Mouse (Mus musculus) kidney, adult 2 months (tissue): ENCODE data around the gene Dnah2. TPM values are rescaled to one million over a fixed set of nuclear protein-coding genes. Genes with fewer than 3 reads are reported as not detected.
"Not testable (repeated sequence)": the region's sequence is repeated elsewhere in the genome, so short reads cannot be mapped to it uniquely, and the experiment has no call there.

Experiments
- DNase-seq: peaks from one replicate; pipeline ENCODE4 v3.0.0; 2021
- H3K27ac ChIP-seq: fragments of 200-500 bp; 2 replicates; pipeline ENCODE4 v1.5.1; 2012; ENCODE audit warnings: low read depth, low read length, control low read depth, inconsistent platforms; ENCODE audit not compliant: insufficient read depth
- H3K27me3 ChIP-seq: fragments of 200-500 bp; replicated peaks from 2 replicates; pipeline ENCODE4 v1.6.1; 2012; ENCODE audit warnings: mild to moderate bottlenecking, moderate library complexity, low read length, inconsistent platforms; ENCODE audit not compliant: control insufficient read depth, insufficient read depth
- H3K36me3 ChIP-seq: fragments of 200-500 bp; 2 replicates; pipeline ENCODE4 v1.6.1; 2012; ENCODE audit warnings: mild to moderate bottlenecking, moderate library complexity, low read length, inconsistent platforms; ENCODE audit not compliant: control insufficient read depth, insufficient read depth
- H3K4me1 ChIP-seq: fragments of 200-500 bp; 2 replicates; pipeline ENCODE4 v1.6.1; 2011; ENCODE audit warnings: low read length; ENCODE audit not compliant: control insufficient read depth, insufficient read depth
- H3K4me3 ChIP-seq: fragments of 200-500 bp; 2 replicates; pipeline ENCODE4 v1.5.1; 2011; ENCODE audit warnings: mild to moderate bottlenecking, low read depth, low read length, control low read depth; ENCODE audit not compliant: insufficient read depth
- CTCF ChIP-seq: fragments of 200-500 bp; conservative IDR thresholded peaks from 2 replicates; pipeline ENCODE4 v1.5.1; 2011; ENCODE audit warnings: low read depth, mild to moderate bottlenecking, control low read depth, low read length, moderate library complexity, mixed read lengths; ENCODE audit not compliant: insufficient read depth, insufficient read length
- POLR2A ChIP-seq: fragments of 200-500 bp; IDR thresholded peaks from one replicate; pipeline ENCODE4 v1.6.1; 2011; ENCODE audit warnings: low read depth, low read length, control low read depth
- WGBS: fragments of 180-500 bp; shearing (Covaris S2); methylation state at CpG from one replicate; pipeline ENCODE4 v1.1.7; 2018; 5-methylcytosine and 5-hydroxymethylcytosine counted together
- polyA plus RNA-seq: library from polyadenylated mRNA; depleted of rRNA; stranded (reverse); fragments of >200 nt; gene quantifications from 2 replicates; pipeline ENCODE4 v1.2.3, GENCODE M21; 2012

Dnah2 gene
- polyA plus RNA-seq, 1 experiment: 0.50 TPM

DNA sequence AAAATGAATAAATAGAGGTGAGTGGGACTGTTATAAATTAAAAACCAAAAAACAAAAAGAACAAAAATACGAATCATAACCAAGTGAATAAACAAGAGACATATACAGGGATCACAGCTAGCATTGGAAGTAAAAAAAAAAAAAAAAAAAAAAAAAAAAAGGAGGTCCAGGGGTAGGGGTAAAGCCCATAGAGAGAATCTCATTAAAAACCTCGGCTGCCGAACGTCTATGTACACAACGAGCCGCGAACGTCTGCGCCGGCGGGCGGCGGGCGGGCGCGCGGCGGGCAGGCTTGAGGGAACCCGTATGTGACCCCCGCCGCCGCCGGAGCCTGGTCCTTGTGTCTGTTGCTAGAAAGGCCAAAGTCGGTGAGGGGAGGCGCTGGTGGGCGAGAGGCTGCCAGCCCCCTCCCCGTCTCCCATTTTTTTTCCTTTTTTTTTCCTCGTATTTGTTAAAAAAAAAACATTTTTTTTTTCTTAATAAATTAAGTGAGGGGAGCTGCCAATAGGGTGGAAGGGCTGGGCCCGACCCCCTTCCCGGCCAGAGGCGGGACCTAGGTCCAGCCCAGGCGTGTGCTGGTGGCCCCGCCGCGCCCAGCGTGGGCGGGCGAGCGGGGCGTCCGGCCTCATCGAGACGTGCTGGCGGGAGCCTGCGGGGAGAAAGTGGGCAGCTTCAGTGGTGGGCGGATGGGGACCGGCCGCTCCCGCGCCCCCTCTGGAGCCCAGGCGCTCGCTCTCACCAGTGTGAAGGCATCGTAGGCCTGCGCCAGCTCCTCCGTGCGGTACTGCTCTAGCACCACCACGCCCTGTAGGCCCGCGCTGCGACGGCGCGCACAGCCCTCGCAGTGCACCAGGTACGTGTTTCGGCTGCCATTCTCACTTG lies 149.5 kb downstream of the Dnah2 start:
- Histone ChIP-seq H3K4me1 (peaks cover under 1% of the 10 kb centered on the region; the same call in 1 of the 2 replicates), H3K27ac (no peak overlapping the region), H3K4me3 (no peak overlapping the region), H3K27me3 (no peaks in the 10 kb centered on the region), H3K36me3 (peaks cover 3% of the 10 kb centered on the region; the same call in 1 of the 2 replicates)
- WGBS: 62% methylated on average over 66 of the region's 66 CpGs
- no peak for DNase-seq
- TF ChIP-seq POLR2A (no peak), CTCF (no peak)

DNA sequence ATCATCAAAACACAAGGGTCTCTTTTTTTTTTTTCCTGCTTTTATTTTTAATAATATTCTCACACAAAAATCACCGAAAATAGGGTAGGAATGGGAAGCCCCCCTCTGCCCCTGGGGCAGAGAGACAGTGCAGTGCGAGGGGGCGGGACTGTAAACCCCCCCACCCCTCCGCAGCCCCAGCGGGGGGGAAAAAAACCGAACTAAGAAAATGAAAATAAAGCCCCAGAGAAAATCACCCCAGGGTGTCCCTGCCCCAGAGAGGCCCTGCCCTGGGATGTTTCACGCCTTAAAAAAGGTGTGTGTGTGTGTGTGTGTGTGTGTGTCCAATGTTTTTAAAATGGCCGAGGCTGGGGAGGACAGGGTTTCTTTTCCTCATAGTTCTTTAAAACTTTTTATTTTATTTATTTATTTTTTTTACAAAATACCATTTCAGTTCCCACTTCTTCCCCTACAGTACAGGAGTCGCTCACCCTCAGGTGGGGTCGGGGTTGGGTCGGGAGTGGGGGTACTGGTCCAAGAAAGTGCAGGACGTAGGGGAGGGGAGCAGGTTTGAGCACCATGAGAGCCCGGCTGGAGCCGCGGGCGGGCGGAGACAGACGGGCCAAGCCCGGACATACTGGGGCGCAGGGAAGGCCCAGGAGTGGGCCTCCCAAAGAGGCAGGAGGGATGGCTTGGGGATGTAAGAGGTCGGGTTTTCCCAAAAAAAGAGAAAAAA lies 150.3 kb downstream of the Dnah2 start:
- H3K27me3 ChIP-seq: no peaks in the 10 kb centered on the region
- DNase-seq: no peak
- no peak overlapping the region for H3K27ac ChIP-seq
- WGBS: 44% methylated on average over 21 of the region's 21 CpGs
- TF ChIP-seq CTCF (no peak), POLR2A (no peak)
- peaks cover 3% of the 10 kb centered on the region; the same call in 1 of the 2 replicates for H3K4me1 ChIP-seq
- H3K36me3 ChIP-seq: 0 out of 2 replicates have a peak, but pooled peaks cover 3% of the 10 kb centered on the region
- peak overlapping the region; percentile 60; the same call in 1 of the 2 replicates for H3K4me3 ChIP-seq

DNA sequence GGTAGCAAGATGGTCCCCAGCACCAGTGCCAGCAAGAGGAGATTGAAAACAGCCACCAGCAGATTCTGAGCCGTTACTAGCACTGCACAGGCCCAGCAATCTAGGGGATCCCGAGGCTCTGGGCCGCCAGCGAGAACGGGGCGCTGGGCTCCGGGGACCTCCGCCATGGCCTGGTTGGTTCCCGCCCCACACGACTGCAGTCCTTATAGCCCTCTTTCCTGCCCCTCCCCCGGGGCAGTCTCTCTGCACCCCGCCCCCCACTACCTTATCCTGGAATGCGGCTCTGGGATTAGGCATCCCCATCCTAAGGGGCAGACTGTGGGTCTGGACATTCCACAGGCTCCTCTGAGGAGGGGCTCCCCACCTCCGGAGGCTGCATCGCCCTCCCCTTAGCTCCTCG lies 150.9 kb downstream of the Dnah2 start, which contains the start of gene Tmem88:
Gene Tmem88 (minus strand): TSS at position 176 of the 400 bp plus-strand sequence.
- Histone ChIP-seq H3K4me1 (peaks cover 3% of the 10 kb centered on the region; the same call in 1 of the 2 replicates), H3K36me3 (no peaks in the 10 kb centered on the region), H3K27me3 (no peaks in the 10 kb centered on the region), H3K27ac (peak within 1 kb of the TSS; percentile 63), H3K4me3 (peak within 1 kb of the TSS; percentile 60)
- 28% methylated on average over 16 of the region's 16 CpGs for WGBS
- TF ChIP-seq POLR2A: peak; percentile 27
- no peak for TF ChIP-seq CTCF
- DNase-seq: peak; percentile 69

DNA sequence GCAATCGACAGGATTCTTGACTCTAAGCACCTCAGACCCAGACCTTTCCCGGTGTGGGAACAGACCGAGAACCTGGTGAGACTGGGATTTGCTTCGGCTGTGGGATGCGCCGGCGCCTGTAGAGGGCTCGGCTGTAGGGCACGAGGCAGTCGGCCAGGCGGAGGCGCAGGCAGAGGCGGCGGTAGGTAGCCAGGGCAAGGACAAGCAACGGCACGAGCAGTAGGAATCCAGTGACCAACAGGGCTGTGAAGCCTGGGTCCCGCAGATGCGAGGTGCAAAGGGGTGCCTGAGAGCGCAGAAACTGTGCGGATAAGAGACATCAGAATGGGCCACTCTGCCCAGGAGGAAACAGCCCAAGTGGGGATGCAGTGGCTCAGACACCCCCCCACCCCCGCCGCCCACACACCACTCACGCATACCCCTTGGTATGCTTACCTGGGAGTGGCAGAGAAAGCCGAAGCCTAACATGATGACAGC lies 151.3 kb downstream of the Dnah2 start:
- no peak for DNase-seq
- WGBS: 28% methylated on average over 24 of the region's 24 CpGs

DNA sequence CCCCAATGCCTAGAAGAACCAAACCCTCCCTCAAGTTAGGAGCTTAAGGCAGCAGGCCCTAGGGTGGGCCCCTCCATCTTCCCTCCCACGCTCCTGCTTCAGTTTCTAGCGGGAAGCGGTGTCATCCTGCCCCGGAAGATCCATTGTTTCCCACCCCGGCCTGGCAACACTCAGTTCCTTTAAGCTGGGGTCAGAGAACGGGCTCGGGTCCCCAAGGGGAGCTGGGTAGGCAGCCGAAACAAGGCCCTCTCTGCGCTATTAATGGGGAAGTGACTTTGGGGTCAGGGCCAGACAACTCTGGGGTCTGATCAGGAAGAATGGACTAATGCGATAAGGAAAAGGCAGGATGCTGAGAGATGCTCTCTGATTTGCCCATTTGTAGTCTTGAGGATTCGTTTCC lies 152.1 kb downstream of the Dnah2 start:
- TF ChIP-seq POLR2A (no peak), CTCF (no peak)
- peak overlapping the region; percentile 75 for H3K4me3 ChIP-seq
- H3K27ac ChIP-seq: peak overlapping the region; percentile 65
- no peaks in the 10 kb centered on the region for H3K36me3 ChIP-seq
- H3K27me3 ChIP-seq: no peaks in the 10 kb centered on the region
- 40% methylated on average over 11 of the region's 11 CpGs for WGBS
- H3K4me1 ChIP-seq: peaks cover 3% of the 10 kb centered on the region; the same call in 1 of the 2 replicates
- DNase-seq: peak; percentile 82

More for the DNA sequence above, 151.3 kb downstream of the Dnah2 start:
- peak overlapping the region; percentile 60 for H3K4me3 ChIP-seq
- H3K36me3 ChIP-seq: no peaks in the 10 kb centered on the region
- peak overlapping the region; percentile 63 for H3K27ac ChIP-seq
- peaks cover 3% of the 10 kb centered on the region; the same call in 1 of the 2 replicates for H3K4me1 ChIP-seq
- no peaks in the 10 kb centered on the region for H3K27me3 ChIP-seq
- TF ChIP-seq CTCF: no peak
- no peak for TF ChIP-seq POLR2A

DNA sequence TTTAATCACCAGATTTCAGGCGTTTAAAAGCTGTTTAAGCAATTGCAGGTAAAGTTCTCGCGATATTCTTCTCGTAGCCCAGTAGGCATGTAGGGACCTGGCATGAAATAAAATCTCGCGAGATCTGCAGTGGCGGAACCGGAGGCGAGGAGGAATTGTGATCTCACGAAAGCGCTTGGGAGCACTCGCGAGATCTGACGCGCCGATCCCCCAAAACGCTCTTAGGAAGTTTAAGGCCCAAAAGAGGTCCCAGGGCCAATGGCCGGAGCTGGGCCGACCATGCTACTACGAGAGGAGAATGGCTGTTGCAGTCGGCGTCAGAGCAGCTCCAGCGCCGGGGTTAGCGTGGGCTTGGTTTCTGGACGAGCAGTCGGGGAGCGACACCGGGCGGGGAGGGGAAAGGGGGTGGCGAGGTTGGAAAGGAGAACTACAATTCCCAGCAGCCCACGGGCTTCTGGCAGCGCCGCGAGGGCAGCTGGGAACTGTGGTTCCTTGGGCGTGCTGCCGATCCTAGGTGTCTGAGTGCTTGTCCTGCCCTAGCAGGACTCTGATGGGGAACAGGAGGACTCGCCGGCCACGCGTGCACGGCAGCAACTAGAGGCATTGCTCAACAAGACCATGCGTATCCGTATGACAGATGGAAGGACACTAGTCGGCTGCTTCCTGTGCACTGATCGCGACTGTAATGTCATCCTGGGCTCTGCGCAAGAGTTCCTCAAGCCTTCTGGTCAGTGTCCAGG lies 153.1 kb downstream of the Dnah2 start:
- peak; percentile 99 for DNase-seq
- Histone ChIP-seq H3K27me3 (no peaks in the 10 kb centered on the region), H3K27ac (peak overlapping the region; percentile 99), H3K4me1 (peaks cover 3% of the 10 kb centered on the region; the same call in 1 of the 2 replicates), H3K4me3 (peak overlapping the region; percentile 75), H3K36me3 (no peaks in the 10 kb centered on the region)
- TF ChIP-seq CTCF (no peak), POLR2A (peak; percentile 62)
- WGBS: under 1% methylated on average over 48 of the region's 48 CpGs

DNA sequence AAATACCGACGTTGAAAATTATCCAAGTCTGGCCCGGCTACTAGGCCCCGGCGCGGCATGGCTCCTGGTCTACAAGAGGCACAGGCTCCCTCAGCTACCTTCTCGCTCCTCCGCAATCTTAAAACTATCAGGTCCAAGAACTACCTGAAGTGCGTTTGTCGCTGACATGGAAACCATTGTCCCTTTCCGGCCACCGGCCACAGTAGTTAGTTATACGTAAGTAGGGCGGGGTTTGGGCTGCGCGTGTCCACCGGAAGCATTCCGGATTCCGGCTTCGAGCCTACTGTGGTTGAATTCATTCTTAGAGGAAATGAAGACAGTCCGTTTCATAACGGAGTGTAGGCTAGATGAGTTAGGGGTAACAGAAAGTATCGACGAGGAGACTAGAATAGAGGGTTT lies 153.7 kb downstream of the Dnah2 start, which contains the start of the genes Naa38 and Cyb5d1:
Gene Naa38 (plus strand): TSS at position 253 of the 399 bp plus-strand sequence.
Gene Cyb5d1 (minus strand): TSS at position 397 of the 399 bp plus-strand sequence.
- H3K4me1 ChIP-seq, H3K36me3 ChIP-seq, H3K27me3 ChIP-seq: not testable (repeated sequence)
- H3K4me3 ChIP-seq: peak within 1 kb of the TSS; percentile 91
- peak within 1 kb of the TSS; percentile 99 for H3K27ac ChIP-seq
- WGBS: under 1% methylated on average over 24 of the region's 24 CpGs
- peak; percentile 97 for DNase-seq

DNA sequence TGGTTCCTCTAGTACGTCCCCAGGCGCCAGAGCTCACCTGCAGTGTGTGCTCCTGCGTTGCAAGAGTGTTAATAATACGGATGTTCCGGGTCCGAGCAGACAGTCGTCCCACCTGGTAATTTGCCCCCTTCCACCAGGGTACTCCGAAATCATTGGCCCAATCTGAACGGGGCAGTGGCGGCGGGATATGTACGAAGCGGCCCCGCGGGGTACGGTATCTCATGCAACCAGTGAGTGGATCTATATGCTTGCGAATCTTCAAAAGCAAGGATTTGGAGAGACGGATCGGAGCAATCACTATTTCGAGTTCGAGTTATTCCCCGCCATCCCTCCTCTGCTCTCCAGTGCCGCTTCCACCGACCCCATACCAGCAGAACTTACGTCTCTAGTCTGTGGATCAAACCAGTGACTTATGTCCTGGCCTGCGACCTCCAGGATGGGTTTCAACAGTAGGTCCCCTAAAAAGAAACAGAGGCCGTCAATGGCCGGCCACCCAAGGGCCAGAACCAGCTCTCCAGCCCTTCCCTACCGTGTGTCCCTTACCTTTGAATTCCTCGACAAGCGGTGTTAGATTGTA lies 154.2 kb downstream of the Dnah2 start:
- under 1% methylated on average over 31 of the region's 31 CpGs for WGBS
- H3K4me1 ChIP-seq, DNase-seq, H3K36me3 ChIP-seq, H3K27me3 ChIP-seq: not testable (repeated sequence)
- H3K4me3 ChIP-seq: peak overlapping the region; percentile 91
- peak overlapping the region; percentile 66 for H3K27ac ChIP-seq
